Comparison of ENCODE assay signal across 10 mouse cellular contexts in genomic region chr7:83886366-83887129, GRCm38 (mm10). TPM values are rescaled to one million over a fixed set of nuclear protein-coding genes. Genes with fewer than 3 reads are reported as not detected.
DNase-seq lines count a peak whose midpoint lies in the region; ATAC-seq and TF ChIP-seq lines count a peak whose summit lies in the region.
"Had no signal": no experiment of that assay in that cellular context is flagged by ENCODE, and none has a peak within 500 bp of the region (broad histone marks: within the 10 kb centered on the region; RNA-seq: fewer than 3 reads in every experiment).

No protein-coding gene starts in this region.

- ATAC-seq in heart, postnatal 0 days (ENCODE audit: insufficient read depth, low read depth), result no peak
- ATAC-seq in forebrain, embryonic 14.5 days, result no peak

- H3K36me3 ChIP-seq in heart, postnatal 0 days (replicated peaks; ENCODE audit: control insufficient read depth, insufficient read depth, low read length), result no peaks in the 10 kb centered on the region
- H3K36me3 ChIP-seq in forebrain, embryonic 14.5 days (ENCODE audit: control insufficient read depth, insufficient read depth, low read length), result 0 out of 2 replicates have a peak, but pooled peaks cover 4% of the 10 kb centered on the region

- H3K9me3 ChIP-seq in heart, postnatal 0 days (replicated peaks; ENCODE audit: control insufficient read depth, low read length), result no peaks in the 10 kb centered on the region
- H3K9me3 ChIP-seq in forebrain, embryonic 14.5 days (replicated peaks; ENCODE audit: control insufficient read depth, low read length), result no peaks in the 10 kb centered on the region
- H3K9me3 ChIP-seq: embryonic facial prominence, embryonic 12.5 days had no signal

- H3K27ac ChIP-seq in cerebellum, adult 2 months (ENCODE audit: insufficient read depth, low read length), result no peak overlapping the region
- H3K27ac ChIP-seq in left cerebral cortex, adult 2 months, result no peak overlapping the region
- H3K27ac ChIP-seq in heart, postnatal 0 days (ENCODE audit: low read depth), result no peak overlapping the region
- H3K27ac ChIP-seq in forebrain, embryonic 14.5 days (ENCODE audit: low read depth, low read length), result no peak overlapping the region
- H3K27ac ChIP-seq: embryonic facial prominence, embryonic 12.5 days had no signal

- TF ChIP-seq EP300 in heart, postnatal 0 days (IDR thresholded peaks at IDR 0.05; ENCODE audit: low read depth), result no peak

- no peak overlapping the region for H3K4me3 ChIP-seq in cerebellum, adult 2 months (replicated peaks; ENCODE audit: insufficient read depth, low read depth, low read length)
- H3K4me3 ChIP-seq in left cerebral cortex, adult 2 months, result no peak overlapping the region
- no peak overlapping the region for H3K4me3 ChIP-seq in heart, postnatal 0 days (ENCODE audit: low read depth, low read length)
- no peak overlapping the region for H3K4me3 ChIP-seq in forebrain, embryonic 14.5 days (ENCODE audit: low read depth, low read length)
- H3K4me3 ChIP-seq: embryonic facial prominence, embryonic 12.5 days; megakaryocyte, embryonic 14.5 days had no signal

- H3K4me2 ChIP-seq in heart, postnatal 0 days (ENCODE audit: low read depth, low read length), result no peak overlapping the region
- H3K4me2 ChIP-seq in forebrain, embryonic 14.5 days (ENCODE audit: low read length), result no peak overlapping the region
- H3K4me2 ChIP-seq: embryonic facial prominence, embryonic 12.5 days had no signal

- no peaks in the 10 kb centered on the region for H3K27me3 ChIP-seq in cerebellum, adult 2 months (ENCODE audit: control insufficient read depth, insufficient read depth, low read length)
- no peaks in the 10 kb centered on the region for H3K27me3 ChIP-seq in heart, postnatal 0 days (ENCODE audit: control insufficient read depth, insufficient read depth, low read length)
- H3K27me3 ChIP-seq in forebrain, embryonic 14.5 days (replicated peaks; ENCODE audit: control insufficient read depth, insufficient read depth, low read length), result no peaks in the 10 kb centered on the region
- H3K27me3 ChIP-seq: embryonic facial prominence, embryonic 12.5 days; megakaryocyte, embryonic 14.5 days had no signal

- intact Hi-C loops in left cerebral cortex, adult 2 months (cut with DNase I), result loop anchor here (1.0 to 5.0 kb wide), 2 partner anchors 217 to 319 kb away; no protein-coding TSS in a partner anchor
- intact Hi-C loops in left cerebral cortex, postnatal 10 days (cut with DNase I), result loop anchor here (5.0 to 10.0 kb wide), 2 partner anchors 219 to 322 kb away; no protein-coding TSS in a partner anchor

- no peak for DNase-seq in cerebellum, adult 2 months
- no peak for DNase-seq in cerebellum, adult 11 months
- no peak for DNase-seq in left cerebral cortex, adult 2 months (ENCODE audit: extremely low spot score in 1 of 2, low spot score in 2 of 2)
- no peak for DNase-seq in left cerebral cortex, postnatal 10 days (ENCODE audit: extremely low spot score in 1 of 2, low spot score in 2 of 2)
- no peak for DNase-seq in heart, postnatal 0 days (ENCODE audit: low spot score)
- peak; percentile 55 for DNase-seq in lung, postnatal 36 days
- no peak for DNase-seq in forebrain, embryonic 14.5 days (ENCODE audit: low spot score)
- DNase-seq in layer of hippocampus, adult 11-12 months (ENCODE audit: low spot score), result no peak

- TF ChIP-seq CTCF in cerebellum, adult 2 months (IDR thresholded peaks at IDR 0.05; ENCODE audit: borderline replicate concordance, insufficient read depth, low read depth, low read length), result peak; percentile 50; the same call in 1 of the 2 replicates
- peak; percentile 57 for TF ChIP-seq CTCF in left cerebral cortex, adult 2 months (IDR thresholded peaks at IDR 0.05)
- TF ChIP-seq CTCF in heart, postnatal 0 days (IDR thresholded peaks at IDR 0.05; ENCODE audit: low read depth), result peak; percentile 61

- no peak for TF ChIP-seq POLR2A in cerebellum, adult 2 months (IDR thresholded peaks at IDR 0.05; ENCODE audit: borderline replicate concordance, insufficient read depth, low read length)

- peaks cover 9% of the 10 kb centered on the region; the same call in 1 of the 2 replicates for H3K4me1 ChIP-seq in cerebellum, adult 2 months (ENCODE audit: control insufficient read depth, insufficient read depth, low read length)
- 0 out of 2 replicates have a peak, but pooled peaks cover 10% of the 10 kb centered on the region for H3K4me1 ChIP-seq in heart, postnatal 0 days (ENCODE audit: control insufficient read depth, insufficient read depth)
- peaks cover 12% of the 10 kb centered on the region for H3K4me1 ChIP-seq in forebrain, embryonic 14.5 days (ENCODE audit: control insufficient read depth, insufficient read depth, low read length)

- 98% methylated on average over 6 of the region's 6 CpGs for WGBS in cerebellum, adult 2 months
- WGBS in heart, postnatal 0 days, result 90% methylated on average over 6 of the region's 6 CpGs
- WGBS in forebrain, embryonic 14.5 days, result 98% methylated on average over 6 of the region's 6 CpGs

- no peak overlapping the region for H3K9ac ChIP-seq in heart, postnatal 0 days (replicated peaks; ENCODE audit: low read depth, low read length)
- no peak overlapping the region for H3K9ac ChIP-seq in forebrain, embryonic 14.5 days (ENCODE audit: low read length)
- H3K9ac ChIP-seq: embryonic facial prominence, embryonic 12.5 days had no signal

RNA-seq across cellular contexts. Expression of gene Mesd, which starts 2.3 kb away (rescaled TPM):
- 34.6 and 35.1 TPM in 2 replicates for polyA plus RNA-seq in cerebellum, adult 2 months (2012; rRNA removed)
- 10 to 100 TPM; 53.5 to 60.4 TPM for total RNA-seq in left cerebral cortex, adult 2 months (2021)
- 10 to 100 TPM; 56.6 to 74.9 TPM for total RNA-seq in left cerebral cortex, postnatal 10 days (2021)
- 21.4 and 54.8 TPM in 2 replicates for total RNA-seq in heart, postnatal 0 days (2014; rRNA removed; ENCODE audit: low replicate concordance)
- 58.0 and 60.2 TPM in 2 replicates for polyA plus RNA-seq in heart, postnatal 0 days (2015; fragmentation: Nextera tagmentation; extraction: Ambion mirVana)
- polyA plus RNA-seq in forebrain, embryonic 14.5 days (2014; fragmentation: Nextera tagmentation; extraction: Ambion mirVana), result 56.2 and 62.8 TPM in 2 replicates

RNA-seq across cellular contexts. Expression of gene Tlnrd1, which starts 2.4 kb away (rescaled TPM):
- polyA plus RNA-seq in cerebellum, adult 2 months (2012; rRNA removed), result 23.4 and 25.2 TPM in 2 replicates
- total RNA-seq in left cerebral cortex, adult 2 months (2021), result 10 to 100 TPM; 22.8 to 26.9 TPM
- 10 to 100 TPM; 17.2 to 18.6 TPM for total RNA-seq in left cerebral cortex, postnatal 10 days (2021)
- 44.6 and 64.1 TPM in 2 replicates for total RNA-seq in heart, postnatal 0 days (2014; rRNA removed; ENCODE audit: low replicate concordance)
- polyA plus RNA-seq in heart, postnatal 0 days (2015; fragmentation: Nextera tagmentation; extraction: Ambion mirVana), result 6.2 and 6.4 TPM in 2 replicates
- polyA plus RNA-seq in forebrain, embryonic 14.5 days (2014; fragmentation: Nextera tagmentation; extraction: Ambion mirVana), result 7.3 and 7.6 TPM in 2 replicates
